Mouse (Mus musculus) kidney, postnatal 4 days (tissue): Measurements from ENCODE around the gene Kcnj8.

ENCODE experiments used
- DNase-seq, 2 experiments: peaks; one replicate each; pipeline ENCODE4 v3.0.0; 2021; ENCODE audit warnings: mixed read lengths in 2 of 2

Kcnj8 gene

DNA sequence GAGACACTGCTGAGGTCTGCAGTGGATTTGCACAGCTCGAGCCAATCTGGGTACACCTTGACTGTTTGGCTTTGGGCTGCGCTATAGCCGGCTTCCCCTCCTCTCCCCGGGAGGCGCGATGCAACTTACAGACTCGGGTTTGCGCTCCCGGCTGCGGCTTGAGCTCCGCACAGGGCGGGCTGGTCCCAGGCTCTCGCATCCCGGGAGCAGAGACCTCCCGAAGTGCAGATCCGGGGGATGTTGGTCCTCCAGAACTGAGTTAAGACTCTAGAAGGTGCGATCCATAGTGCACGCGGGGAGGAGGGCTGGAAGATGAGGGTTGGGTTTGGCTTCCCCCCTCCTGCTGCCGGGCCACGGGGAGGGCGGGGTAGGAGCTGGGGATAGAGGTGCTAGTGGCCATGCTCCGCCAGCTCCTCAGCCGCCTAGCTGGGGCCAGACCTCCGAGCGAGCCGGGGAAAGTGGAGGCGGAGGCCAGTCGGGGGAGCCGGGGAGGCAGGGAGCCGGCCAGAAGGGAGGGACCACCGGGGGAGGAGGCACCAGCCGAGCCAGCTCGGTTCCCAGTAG, at the start of gene Kcnj8:
Gene Kcnj8 (minus strand): TSS at position 560 of the 564 bp plus-strand sequence.
- peak; percentile 82 to 87 for DNase-seq

DNA sequence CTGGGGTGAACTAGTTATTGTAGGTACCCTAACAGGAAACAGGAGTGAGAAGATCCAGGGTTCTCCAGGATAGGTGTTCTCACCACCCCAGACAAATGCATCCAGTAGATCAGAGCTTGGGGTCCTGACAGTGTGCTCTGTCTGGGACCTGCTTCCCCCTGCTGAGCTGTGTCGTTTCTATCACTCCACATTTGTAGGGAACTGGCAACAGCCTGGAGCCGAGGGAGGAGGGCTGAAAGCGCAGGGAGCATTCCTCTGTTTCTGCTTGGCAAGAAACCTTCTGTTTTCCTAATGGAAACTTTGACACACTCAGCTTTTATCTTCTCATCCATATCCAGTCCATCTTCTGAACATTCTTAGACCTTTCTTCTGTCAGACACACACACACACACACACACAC, 45.2 kb upstream of the Kcnj8 start:
- DNase-seq = peak; percentile 27 to 30

DNA sequence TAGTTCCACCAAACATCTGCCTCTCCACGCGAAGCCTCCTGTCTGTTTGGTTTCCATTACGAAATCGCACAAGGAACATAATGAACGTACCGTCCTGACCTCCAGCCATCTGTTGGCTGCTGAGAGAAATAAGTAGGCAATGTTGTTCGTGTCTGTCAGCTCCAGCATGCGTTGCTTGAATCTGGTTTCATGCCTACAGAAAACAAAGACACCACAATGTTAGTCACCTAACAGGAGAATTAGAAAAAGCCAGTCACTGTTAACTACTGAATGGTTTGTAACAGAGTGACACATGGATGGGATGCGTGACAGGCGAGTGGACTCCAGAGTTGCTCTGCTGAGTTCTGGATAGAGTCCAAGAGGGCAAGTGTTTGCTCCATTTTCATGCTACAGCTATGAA, 42.9 kb upstream of the Kcnj8 start:
- no peak for DNase-seq

DNA sequence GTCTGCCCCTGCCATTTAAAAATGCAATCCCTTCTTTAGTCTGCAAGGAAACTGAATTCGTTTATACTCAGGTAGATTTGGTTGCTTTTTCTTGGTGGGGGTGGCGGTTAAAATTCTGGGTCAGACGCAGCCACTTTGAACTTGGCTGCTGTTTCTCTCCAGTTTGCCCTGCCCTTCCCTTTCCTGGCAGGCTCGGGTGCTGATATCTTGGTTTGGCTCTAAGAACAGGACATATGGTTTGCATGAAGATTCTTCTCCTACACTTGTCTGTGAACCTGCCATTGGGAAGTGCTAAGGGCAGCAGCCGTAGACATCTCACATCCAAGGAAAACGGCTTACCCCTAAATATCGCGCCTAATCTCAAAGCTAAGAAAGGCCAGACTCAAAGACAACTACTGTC, 41.0 kb upstream of the Kcnj8 start:
- DNase-seq = no peak

DNA sequence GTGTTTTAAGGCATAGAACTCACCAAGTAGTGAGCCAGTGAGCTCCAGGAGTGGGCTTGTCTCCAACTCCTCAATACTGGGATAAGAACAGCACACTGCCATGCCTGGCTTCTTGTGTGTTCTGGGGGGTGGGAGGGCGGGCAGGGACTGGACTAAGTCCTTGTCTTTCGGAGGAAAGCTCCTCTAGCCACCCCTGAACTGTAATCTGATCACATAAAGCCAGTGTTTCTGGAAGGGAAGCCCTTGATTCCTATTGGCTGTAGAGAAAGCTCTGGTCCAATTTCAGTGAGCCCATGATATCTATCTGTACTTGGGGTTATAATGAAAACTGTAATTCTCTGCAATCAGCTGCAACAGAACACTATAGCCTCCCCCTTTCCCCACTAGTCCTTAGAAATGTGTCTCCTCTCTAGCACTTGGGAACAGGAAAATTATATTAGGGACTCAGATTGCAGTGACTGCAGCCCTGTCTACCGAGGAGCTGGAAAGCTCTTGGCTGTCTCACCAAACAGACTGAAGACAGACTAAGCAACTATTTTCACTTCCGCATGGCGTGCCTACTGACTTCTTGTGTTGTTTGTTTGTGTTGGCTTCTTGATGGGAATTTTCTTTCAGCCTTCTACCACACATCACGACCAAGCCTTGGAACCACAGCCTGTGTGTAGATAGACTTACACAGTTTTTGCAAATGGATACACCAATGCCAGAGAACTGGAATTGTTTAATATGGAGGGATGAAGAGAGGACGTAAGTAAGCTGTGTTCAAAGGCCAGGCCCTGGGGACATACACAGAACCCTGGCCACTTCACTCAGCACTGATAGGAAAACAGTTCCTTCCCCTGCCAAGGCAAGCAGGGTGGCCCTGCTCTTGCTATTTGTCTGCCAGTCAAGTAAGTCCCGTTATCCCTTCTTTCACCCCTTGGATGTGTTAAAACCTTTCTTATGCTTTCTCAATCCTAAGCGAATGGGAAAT, 38.3 kb upstream of the Kcnj8 start:
- no peak for DNase-seq

DNA sequence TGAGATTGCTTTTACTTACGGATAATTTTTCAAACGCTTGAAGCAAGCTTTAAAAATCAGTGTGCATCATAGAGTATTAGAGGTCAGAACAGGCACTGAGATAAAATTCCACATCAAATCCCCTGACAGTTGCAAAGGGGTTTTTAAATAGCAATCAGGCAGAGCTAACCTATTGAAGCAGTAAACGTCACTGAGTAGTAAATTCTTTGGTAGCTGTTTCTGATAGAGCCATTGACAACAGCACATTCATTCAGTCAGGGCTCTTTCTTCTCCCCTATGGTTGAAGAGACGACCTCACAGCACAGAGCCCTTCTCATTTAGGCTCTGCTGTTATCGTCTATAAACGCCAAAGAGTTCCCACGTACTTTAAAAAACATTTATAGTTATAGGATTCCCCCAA, 35.7 kb upstream of the Kcnj8 start:
- DNase-seq = no peak

DNA sequence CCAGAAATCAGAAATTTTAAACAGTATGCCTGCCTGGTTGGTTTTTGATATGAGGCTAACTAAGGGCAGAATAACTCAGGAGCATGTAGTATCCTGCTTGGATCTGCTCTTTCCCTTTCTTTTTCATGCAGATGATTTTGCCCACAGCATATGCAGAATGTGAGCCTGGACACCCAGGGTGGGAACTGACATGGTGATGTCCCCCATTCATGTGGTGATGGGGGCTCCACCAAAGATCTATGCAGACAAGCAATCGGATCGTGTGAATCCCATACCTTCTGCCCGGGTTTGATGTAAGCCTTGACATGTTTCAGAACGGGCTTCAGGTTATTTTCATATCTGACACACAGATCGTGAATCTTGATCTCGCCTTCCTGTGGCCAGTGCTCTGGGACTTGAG, 31.4 kb upstream of the Kcnj8 start:
- no peak for DNase-seq

DNA sequence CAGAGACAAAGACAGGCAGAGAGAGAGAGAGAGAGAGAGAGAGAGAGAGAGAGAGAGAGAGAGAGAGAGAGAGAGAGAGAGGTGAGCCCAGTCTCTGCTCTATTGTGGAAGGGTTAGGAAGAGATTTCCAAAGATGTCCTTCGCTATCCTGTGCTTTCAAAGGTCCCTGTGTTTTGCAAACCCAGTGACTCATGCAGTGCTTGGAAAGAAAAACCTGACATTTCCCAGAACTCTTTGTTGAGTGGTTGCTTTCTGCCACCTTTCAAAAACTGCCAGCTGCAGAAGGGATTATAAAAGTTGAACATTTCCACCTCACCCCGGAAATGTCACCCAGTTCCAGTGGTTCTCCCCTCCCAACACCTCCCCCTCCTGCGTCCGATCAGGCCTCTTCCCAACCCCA, 7.4 kb upstream of the Kcnj8 start:
- no peak for DNase-seq

DNA sequence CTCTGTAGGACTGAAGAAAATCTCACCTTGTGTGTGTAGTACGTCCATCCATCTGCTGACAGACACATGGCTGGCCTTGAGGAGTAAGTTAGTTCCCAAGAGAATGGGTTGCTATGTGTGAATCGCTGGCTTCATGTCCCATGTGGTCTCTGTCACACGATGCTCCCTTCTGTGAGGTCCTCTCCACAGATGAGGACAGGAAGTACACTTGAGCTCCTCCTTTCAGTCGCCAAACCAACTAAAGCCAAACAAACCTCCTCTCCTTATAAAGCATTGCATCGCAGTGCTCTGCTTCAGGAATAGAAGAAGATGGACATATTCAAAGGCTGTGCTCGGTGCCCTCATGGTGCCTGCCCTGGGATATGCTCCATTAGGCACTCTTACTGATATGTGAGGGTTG, 6.4 kb upstream of the Kcnj8 start:
- DNase-seq = no peak

DNA sequence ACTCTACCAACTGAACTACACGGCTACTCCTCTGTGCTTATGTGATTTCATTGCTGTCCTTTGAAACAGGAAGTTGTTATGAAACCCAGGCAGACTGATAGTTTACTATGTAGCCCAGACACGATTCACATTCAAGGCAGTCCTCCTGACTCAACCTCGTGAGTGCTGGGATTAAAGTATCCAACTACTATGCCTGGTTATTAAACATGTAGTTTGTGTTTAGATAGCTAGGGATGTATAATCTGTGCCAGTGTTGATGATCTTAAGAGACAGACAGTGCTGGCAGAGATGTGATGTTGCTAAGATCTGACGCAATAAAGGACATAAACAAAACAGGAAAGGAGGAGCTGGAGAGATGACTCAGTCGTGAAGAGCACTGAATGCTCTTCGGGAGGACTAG, 1.5 kb upstream of the Kcnj8 start:
- no peak for DNase-seq

DNA sequence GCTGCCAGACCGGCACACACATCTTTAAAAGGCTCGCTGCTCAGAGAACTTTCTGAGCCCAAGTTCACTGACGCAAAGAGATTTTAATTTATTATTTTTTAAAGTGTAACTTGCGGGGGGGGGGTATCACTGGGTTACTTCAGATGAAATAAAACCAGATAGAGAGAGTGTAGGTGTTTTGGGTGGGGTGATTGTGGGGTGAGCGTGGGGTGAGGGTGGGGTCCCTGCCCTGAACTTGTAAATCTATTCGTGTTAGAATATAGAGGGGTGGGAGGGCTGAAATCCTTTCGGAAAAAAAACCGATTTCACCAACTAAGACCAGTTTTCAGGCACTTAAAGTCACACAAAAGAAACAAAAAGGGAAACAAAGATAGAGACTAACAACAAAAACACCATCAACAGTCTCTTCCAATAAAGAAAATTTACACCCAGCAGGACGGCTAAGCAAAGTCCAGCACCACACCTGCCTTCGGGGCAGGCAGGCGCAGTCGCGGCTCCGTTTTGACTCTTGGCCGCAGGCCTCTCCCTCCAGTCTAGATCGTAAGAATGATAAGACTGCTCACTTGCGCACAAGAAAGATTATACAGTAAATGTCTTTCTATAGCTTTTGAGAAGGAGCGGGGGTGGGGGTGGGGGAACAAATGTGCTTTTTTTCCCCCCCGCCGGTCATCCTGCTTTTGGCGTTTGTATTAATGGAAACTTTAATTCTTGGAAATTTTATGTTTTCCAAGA, 381 bp upstream of the Kcnj8 start:
- DNase-seq = peak; percentile 43 to 50

DNA sequence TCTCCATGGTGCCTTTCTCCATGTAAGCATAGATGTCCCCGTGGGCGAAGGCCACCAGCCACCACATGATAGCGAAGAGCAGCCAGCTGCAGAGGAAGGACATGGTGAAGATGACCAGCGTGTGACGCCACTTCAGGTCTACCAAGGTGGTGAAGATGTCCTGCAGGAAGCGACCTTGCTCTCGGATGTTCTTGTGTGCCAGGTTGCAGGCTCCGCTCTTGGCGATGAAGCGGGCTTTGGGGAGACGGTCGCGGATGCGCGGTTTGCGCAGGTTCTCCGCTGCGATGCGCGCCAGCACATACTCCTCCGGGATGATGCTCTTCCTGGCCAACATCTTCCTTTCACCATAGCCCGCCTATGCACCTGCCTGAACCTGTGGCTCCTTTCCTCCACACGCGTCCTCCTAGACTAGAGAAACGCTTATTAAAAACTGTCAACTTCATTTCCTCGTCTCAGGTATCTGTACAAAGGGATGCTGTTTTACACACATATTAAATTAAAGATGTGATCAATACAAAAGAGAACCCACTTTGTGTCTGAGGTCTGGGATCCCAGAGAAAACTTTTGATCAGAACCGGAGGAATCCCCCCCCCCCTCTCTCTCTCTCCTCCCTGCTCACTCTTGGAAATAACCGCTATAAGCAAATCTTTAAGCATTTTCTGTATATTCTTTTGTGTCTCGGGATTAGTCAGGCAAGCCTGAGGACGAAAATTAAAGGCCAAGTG, 1.2 kb downstream of the Kcnj8 start:
- DNase-seq = peak; percentile 31 to 32

DNA sequence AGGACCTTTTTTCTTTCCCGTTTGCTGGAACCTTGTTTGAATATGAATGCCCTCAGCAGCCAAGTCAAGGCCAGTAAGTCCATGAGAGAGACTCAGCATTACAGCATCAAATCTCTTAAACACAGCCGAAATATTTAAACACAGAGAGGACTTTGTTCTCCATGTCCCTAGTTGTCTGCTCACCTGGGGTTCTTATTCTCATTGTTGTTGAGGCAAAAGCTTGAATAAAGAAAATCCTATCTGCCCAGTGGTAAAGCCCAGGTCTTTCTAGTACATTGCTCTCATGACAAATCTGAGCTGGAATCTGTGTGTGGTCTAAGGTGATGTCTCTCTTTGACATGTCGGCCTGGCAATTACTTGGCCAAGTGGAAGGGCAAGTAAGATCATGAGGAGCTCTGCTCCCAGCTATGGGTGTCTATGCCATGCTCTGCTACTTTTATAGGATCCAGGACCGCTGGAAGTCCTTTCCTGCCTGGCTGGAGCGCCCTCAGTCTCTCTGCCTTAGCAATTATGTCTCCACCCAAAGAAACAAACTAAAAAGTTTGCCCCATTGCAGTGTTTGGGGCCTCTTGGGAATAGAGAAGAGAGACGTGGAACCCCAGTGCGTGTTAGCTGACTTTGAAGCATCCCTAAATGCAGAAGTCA, 2.6 kb downstream of the Kcnj8 start:
- no peak for DNase-seq

DNA sequence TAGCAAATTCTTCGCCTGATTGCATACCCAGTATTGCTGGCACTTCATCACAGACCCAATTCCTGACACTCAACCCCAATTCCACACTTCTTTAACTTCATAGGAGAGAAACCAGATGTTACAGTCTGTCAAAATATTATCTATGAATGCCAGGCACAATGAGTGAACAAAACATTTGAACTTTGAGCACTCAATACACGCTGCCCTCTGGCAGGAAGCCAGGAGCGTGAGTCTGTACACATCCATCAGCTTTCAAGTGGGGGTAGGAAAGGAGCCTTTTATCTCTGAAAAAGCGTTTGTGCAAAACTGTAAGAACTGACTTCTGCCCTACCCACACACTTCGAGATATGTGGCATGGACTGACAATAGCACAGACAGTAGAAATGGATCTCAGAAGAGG, 4.0 kb downstream of the Kcnj8 start:
- peak; percentile 53 to 68 for DNase-seq

DNA sequence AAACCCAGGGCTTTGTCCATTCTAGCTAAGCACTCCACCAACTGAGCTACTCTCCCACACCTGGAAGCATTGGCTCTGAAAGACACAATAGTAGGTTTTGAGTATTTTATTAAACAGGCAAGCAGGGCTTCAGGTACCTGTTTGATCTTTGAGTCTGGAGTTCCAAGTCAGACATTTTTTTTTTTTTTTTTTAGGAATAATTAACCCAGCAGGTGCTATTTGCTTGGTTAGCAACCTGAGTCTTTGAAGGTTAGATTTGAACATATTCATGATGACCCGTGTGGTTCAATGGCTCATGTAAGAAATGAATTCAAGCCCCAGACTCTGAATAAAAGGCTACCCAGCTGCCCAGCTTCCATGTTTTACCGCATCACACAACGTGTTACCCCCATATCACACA, 6.7 kb downstream of the Kcnj8 start:
- no peak for DNase-seq

DNA sequence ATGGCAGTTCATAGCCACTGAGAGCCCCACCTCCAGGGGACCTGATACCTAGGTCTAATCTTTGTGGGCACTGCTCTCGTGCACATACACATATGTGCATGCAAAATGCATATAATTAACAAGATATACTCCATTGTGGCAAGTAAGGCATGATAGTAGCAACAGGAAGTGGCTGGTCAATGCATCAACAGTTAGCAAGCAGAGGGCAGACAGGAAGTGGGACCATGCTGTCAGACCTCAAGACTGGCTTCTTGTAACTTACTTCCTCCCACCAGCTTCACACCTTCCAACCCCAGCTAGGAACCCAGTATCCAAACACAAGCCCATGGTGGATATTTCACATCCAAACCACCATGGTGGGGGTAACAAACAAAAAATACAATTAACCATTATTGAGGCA, 10.3 kb downstream of the Kcnj8 start:
- no peak for DNase-seq

DNA sequence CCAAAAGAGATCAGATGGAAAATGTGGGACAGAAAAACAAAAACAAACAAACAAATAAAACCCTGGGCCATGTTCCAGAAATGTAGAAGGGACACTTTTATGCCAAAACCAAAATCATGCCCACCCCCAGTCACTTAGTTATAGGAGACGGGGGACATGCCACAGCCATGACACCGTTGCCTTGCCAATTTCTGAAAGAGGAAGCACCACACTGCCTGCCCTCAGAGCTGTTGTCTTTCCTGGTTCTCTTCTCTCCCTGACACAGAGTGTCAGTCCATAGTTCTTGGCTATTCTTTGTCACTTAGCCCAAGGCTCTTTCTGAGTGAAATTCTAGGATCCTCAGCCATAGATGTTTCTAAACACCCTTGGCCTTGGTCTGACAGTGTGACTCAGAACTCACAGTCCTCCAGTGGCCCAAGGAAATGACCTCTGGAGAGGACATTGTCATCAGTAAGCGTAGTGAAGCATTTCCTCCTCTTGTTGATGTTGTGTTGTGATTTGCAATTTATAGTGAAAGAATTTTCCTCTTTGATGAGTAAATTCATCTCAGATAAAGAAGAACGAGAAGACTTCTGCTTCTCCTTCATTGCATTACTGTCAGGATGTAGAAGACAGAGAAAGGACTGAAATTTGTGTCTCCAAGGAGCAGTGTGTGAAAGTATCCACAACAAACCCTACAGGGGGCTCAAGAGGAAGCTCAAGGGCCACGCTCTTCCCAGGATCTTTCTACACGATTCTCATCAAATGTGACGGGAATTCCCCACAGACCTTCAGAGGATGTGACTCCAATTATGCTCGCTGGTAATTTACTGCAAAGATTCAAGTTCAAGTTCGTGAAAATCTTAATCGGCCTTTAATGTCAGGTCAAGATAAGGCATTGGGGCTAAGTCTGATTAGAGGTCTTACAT, 12.4 kb downstream of the Kcnj8 start:
- DNase-seq = no peak

DNA sequence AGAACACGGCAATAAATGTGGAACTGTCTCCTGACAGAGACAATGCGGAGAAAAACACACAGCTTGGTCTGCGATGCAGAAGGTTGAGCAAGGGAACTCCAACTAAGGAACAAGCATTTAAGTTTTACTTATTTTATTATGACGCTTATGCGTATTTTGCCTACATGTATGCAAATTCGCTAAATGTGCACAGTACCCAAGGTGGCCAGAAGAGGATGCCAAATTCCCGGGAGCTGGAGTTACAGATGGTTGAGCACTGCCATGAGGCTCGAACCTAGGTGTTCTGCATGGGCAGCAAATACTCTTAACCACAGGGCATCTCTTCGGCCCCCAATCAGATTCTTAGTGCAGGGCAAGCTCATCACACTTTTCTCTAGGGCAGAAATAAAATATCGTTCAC, 13.3 kb downstream of the Kcnj8 start:
- no peak for DNase-seq

DNA sequence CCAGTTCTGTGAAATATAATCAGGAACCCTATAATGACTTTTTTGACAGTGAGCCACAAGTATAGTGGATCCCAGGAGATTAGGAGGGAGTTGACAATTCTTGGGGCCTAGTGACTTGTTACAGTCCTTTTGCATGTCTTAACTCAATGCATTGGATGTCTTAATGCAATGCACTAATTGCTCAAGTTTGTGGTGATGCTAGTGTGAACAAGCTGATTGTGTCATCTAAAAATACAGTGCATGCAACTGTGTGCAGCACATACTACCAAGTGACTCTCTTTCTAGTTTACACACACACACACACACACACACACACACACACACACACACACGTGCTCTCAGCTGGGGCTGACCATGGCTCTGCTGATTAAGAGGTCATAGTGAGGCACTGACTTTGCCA, 15.4 kb downstream of the Kcnj8 start:
- no peak for DNase-seq

DNA sequence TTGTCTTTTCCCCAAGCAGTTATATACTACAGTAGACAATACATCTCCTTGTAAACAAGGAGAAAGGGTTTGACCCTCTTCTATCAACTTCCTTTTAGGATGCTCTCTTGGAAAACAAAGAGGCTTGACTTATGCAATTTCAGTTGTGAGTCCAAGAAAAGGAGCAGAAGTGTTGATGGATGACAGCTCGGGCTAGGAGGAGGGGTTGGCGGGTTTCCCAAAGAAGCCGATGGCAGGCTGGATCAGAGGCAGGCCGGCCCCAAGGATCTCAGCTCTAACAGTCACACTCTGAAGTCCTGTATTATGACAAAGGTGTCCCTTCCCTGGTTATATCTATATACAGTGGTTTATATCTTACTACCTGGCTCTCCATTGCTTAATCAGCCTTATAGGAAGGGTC, 19.9 kb downstream of the Kcnj8 start:
- peak; percentile 73 to 81 for DNase-seq

DNA sequence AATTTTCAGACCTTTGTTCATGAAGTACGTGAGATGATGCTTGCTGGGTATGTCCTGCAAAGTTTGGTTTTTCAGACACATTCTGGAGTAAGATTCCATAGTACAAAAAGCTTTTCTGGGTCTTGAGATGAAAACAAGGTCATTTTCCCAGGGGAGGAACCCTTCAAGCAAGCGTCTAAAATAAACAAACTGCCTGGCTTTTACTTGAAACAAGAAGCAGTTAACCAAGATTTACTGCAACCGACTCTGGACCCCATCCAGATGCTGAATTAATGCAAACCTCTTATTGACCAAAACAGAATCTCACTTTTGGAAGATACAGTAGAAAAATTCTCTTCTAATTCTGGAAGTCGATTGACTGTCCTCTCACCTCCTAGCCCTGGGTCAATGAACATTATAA, 20.5 kb downstream of the Kcnj8 start:
- peak; percentile 58 for DNase-seq
